Mouse (Mus musculus): Measurements from ENCODE around the gene Cabp4. TPM values are rescaled to one million over a fixed set of nuclear protein-coding genes. Genes with fewer than 3 reads are reported as not detected.
A peak's percentile ranks its signal among the peaks of the same experiment; 100 is the strongest.

Cabp4 gene
- total RNA-seq, 2 experiments from 2014 or later = not detected

- intact Hi-C loops (cut with DNase I) = no loop called here
- DNase-seq = peak in 1 of 2 experiments; percentile 57
Observed at GRCm38 (mm10) chr19:4166678-4167476, 23.0 kb upstream of the Cabp4 start.

DNA sequence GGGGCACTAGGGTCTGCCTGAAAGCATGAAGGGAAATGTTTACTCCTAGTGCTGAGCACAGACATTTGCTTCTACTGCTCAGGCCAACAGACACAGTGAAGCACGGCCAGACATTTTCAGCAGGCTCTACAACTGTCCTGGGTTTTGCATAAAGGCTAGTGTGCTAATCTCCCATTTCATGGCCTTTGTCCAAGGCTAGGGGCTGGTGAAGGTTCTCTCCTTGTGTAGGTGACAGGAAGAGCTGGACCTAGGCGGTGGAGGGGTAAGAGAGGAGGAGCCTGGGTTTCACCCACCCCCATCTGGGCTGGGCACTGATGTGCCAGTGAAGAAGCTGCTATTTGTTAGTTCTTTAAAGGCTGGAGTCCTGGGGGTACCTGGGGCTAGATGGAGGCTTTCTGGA is 20.9 kb upstream of the Cabp4 start:
- intact Hi-C loops (cut with DNase I) = loop anchor here (5.0 kb wide), 1 partner anchor 33 kb away; no protein-coding TSS in a partner anchor
- DNase-seq = no peak

DNA sequence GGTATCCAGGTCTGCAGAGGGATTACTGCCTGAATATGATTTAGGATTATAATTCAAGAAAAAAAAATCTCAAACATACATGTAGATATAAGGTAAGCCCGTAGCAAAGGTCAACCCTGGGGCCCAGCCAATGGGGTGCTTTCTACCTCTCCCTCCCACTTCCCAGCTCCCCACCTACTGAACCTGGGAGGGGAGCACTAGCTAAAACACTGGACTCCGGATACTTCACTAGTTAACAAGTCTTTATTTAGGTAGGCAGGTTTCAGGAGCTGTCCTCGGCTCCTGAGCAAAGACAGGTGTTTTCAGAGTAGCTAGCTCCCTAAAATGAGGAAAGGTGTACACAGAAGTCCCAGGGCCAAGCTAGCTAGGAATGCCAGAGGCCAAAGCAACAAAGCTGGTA is 20.3 kb upstream of the Cabp4 start:
- intact Hi-C loops (cut with DNase I) = loop anchor here (5.0 kb wide), 1 partner anchor 33 kb away; no protein-coding TSS in a partner anchor
- DNase-seq = no peak

DNA sequence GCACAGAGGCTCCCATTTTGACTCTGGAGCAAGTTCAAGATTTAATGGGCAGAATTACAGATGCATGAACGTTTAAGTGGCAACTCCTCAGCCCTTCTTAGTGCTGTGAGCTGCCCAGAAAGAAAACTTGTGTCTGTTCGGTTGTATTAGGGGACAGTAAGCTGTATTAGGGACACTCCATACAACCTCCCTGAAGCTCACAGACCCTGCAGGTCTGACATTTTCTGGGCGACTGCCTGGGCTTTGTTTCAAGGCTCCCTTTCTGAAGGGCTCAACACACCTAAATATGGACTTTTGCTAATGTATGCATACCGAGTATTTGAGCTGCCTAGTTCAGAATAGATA is 19.7 kb upstream of the Cabp4 start:
- intact Hi-C loops (cut with DNase I) = loop anchor here (2.0 to 5.0 kb wide), 2 partner anchors 15 to 34 kb away; partner anchors contain the start of gene Coro1b
- DNase-seq = no peak

- intact Hi-C loops (cut with DNase I) = loop anchor here (2.0 to 5.0 kb wide), 2 partner anchors 14 to 34 kb away; partner anchors contain the start of gene Coro1b
- peak; percentile 95 to 97 for DNase-seq
Observed at GRCm38 (mm10) chr19:4162646-4163542, 19.1 kb upstream of the Cabp4 start, which contains the start of gene Rps6kb2. Rps6kb2 (minus strand) TSS chr19:4163354.

DNA sequence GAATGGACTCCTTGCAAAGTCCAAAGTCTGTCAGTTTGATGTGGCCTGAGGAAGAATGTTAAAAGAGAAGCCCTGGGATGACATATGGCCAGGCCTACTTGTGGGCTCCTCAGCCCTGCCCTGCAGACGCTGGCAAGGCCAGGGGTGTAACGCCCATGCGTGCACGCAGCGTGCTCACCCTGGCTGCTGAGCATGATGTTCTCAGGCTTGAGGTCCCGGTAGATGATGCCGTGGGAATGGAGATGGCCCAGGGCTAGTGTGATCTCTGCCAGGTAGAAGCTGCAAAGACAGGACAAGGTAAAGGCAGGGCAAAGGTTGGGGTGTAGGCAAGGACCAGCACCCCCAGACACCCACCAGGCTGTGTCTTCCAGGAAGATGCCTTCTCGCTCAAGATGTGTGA is 15.2 kb upstream of the Cabp4 start:
- intact Hi-C loops (cut with DNase I) = no loop called here
- no peak for DNase-seq

DNA sequence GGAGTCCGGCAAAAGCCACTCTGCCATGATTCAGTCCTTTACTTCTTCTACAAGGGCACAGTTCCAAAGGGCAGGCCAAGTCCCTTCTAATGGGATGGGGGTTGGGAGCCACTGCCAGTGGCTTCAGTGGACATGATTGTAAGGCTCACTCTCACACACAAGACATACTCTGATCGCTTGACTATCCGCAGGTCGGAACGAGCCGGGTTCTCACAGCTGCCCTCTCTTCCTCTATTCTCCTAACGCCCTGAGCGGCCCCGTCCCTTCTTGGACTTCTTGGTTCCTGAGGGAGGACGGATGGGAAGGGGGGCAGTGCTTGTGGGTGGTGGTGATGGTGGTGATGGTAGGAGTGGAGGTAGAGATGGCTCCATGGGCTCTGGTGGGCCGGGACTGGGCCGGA is 12.9 kb upstream of the Cabp4 start:
- intact Hi-C loops (cut with DNase I) = no loop called here
- DNase-seq = no peak

- intact Hi-C loops (cut with DNase I) = no loop called here
- DNase-seq = no peak
Observed at GRCm38 (mm10) chr19:4156073-4156579, 12.3 kb upstream of the Cabp4 start.

DNA sequence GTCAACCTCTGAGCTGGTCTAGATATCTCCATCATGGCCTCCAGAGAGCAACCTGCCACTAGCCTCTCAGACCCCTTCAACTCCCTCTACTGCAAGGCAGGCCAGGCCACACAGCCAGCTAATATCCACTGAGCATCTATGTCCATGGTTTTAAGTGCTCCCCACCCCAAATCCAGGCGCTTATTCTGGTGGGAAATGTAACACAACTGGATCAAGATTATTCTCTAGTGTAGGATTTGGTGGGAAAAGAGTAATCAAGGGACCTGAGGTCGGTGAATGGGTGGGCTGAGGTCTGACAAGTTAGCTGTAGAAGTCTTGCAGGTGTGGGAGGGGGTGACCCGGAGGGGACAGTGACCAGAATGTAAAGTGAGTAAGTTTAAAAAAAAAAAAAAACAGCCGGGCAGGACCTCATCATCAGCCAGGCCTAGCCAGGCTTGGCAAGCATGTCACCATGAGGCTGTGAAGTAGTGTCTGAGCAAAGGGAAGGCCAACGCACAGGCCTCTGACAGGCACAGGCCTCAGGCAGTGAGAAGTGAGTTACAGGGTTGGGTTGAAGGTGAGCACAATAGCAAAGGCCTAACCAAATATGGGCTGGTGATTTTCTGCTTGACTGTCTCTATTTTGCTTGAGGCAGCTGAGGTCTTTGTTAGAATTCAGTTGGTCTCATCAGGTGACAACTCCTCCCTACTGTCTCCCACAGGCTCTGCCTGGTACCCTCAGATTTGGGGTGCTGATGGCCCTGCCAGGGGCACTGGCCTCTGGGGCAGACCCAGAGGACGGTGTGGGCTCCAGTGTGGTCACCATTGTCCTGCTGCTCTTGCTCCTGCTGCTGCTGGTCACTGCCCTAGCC is 11.6 kb upstream of the Cabp4 start:
- DNase-seq = no peak
- intact Hi-C loops (cut with DNase I) = no loop called here

DNA sequence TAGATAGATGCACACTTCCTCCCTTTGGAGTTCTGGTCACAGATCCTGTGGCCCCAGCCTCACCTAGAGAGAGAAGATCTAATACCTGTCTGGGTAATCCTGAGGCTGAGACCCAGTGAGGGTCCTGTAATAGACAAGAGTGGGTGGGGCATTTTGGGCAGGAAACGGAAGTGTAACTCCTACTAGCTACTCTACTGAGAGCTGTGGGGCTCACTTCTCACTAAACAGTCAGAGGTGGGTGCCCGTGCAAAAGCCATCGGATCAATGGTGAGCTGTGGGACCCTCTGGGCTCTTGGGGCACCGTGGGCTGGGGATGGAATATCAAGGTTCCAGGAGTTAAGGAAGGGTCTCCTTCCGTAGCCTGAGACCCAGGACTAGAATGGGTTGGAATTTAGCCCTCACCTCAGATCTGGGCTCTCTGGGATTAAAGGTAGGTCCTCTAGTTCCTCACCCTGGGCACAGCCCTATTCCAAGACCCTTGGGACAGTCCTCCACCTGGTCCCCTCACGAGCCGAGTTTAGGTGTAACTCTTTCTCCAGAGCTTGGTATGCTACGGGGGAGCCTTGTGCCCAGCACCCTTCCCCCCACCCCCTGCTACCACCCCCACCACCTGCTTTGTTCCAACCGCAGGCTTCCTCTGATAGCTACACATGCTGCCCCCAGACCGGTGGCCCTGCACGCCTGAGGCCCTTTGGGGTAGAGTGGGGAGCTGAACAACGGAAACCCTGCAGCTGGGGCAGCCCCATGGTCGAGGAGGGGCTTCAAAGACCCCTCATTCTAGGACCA is 10.8 kb upstream of the Cabp4 start:
- intact Hi-C loops (cut with DNase I) = no loop called here
- no peak for DNase-seq

DNA sequence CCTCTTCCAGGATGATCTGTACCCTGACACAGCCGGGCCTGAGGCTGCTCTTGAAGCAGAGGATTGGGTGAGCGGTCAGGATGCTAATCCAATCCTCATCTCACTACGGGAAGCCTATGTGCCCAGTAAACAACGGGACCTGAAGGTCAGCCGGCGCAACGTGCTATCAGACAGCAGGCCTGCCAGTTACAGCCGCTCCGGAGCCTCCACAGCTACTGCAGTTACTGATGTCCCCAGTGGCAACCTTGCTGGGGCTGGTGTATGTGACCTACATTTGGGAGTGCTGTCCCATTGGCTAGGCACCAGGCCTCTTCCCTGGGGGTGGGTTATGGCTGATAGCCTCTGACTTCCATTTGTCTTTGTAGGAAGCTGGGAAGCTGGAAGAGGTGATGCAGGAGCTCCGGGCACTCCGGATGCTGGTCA is 9.4 kb upstream of the Cabp4 start, which contains the start of gene Ptprcap:
Gene Ptprcap, plus strand, starts transcription at position 373 of the 423 bp plus-strand sequence.
- peak in 1 of 2 experiments; percentile 57 for DNase-seq
- intact Hi-C loops (cut with DNase I) = no loop called here

- DNase-seq = no peak
- intact Hi-C loops (cut with DNase I) = no loop called here
Observed at GRCm38 (mm10) chr19:4152445-4153231, 8.8 kb upstream of the Cabp4 start.

GRCm38 (mm10) chr19:4151898-4152297 is 8.1 kb upstream of the Cabp4 start:
- DNase-seq = no peak
- intact Hi-C loops (cut with DNase I) = no loop called here

DNA sequence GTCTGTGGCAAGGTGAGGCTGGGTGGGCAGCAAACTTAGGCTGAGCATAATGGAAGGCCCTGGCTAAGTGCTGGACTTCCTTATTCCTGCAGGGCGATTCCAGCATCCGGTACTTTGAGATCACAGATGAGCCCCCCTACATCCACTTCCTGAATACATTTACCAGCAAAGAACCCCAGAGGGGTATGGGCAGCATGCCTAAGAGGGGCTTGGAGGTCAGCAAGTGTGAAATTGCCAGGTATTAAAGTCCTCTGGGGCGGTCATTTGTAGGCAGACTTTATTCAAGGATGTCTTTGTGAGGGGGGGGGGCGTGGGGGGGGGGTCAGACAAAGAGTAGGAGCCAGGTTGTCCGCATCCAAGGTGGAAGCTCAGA is 7.6 kb upstream of the Cabp4 start:
- intact Hi-C loops (cut with DNase I) = no loop called here
- no peak for DNase-seq

DNA sequence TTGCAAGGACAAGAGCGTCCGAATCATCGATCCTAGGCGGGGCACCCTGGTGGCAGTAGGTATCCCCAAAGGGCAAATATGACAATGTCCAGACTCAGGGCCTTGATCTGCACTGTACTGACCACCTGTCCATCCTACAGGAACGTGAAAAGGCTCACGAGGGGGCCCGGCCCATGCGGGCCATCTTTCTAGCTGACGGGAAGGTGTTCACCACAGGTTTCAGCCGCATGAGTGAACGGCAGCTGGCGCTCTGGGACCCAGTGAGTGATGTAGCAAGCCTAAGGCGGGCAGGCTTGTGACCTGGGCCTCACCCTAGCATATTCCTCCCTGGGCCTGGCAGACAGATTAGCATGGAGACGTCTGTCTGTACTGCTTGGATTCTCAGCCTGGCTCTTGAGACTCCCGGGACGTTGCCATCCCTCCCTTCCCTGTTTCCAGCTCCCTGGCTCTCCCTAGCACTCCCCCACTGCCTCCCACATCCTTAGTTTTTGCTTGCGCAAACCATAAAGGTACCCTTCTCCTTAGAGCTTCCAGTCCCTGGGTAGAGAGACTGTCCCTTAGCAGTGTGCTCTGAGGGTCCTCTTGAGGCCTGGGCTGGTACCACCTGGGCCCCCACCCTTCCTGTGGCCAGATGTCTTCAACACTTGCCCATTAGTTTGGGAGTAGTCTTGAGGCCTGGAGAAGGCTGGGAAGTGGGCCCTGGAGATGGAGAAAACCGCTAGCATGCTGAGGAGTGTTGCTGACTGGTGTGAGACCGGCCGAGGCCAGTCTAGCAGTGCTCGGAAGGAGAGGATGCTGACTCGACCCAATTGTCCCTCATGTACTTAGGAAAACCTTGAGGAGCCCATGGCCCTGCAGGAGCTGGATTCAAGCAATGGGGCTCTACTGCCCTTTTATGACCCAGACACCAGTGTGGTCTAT is 7.0 kb upstream of the Cabp4 start:
- intact Hi-C loops (cut with DNase I) = no loop called here
- no peak for DNase-seq

DNA sequence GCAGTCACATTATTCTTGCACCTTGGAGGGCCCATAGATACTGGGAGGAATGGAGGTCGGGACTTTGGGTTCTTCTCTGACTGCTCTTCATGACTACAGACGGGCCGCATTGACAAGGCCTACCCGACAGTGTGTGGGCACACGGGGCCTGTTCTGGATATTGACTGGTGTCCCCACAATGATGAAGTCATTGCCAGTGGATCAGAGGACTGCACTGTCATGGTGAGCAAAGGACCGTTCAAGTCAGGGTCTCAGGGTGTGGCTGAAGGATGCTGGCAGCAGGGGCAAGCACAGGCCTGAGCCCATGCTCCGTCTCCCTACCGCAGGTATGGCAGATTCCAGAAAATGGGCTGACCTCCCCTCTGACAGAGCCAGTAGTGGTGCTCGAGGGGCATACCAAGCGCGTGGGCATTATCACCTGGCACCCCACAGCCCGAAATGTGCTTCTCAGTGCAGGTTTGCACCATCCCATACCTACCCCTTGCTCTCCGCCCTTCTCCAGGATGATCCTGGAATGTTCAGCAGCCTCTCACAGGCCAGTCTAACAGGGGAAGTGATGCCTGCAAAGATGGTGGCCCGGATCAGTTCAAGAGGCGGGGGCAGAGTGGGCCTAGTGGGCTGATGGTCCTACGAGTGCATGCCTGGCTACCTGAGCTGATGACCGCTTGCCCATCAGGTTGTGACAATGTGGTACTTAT is 6.1 kb upstream of the Cabp4 start:
- intact Hi-C loops (cut with DNase I) = loop anchor here (2.0 kb wide), 1 partner anchor 13 kb away; the partner anchor contains the start of gene Rps6kb2
- no peak for DNase-seq

DNA sequence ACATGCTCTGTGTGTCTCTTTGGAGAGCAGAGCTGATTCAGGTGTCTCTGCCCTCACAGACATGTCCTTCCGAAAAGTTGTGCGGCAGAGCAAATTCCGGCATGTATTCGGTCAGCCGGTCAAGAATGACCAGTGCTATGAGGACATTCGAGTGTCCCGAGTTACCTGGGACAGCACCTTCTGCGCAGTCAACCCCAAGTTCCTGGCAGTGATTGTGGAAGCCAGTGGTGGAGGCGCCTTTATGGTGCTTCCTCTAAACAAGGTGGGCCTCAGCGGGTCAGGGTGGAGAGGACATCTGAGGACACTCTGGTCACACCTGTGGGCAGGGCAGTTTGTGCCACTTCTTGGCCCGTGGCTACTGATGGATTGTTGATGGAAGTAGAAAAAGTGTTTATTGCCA is 5.5 kb upstream of the Cabp4 start:
- intact Hi-C loops (cut with DNase I) = loop anchor here (2.0 kb wide), 1 partner anchor 14 kb away; the partner anchor contains the start of gene Rps6kb2
- no peak for DNase-seq

Data from heart, postnatal 14 days (tissue).